Mouse (Mus musculus) left cerebral cortex, adult 18-20 months (tissue): ENCODE data around the gene Leprot. TPM values are rescaled to one million over a fixed set of nuclear protein-coding genes. Genes with fewer than 3 reads are reported as not detected.

Source experiments
- total RNA-seq, 2 experiments: library from RNA; stranded (reverse); gene quantifications; 2 replicates each; pipeline ENCODE4 v1.2.3; 2021

Leprot gene
- total RNA-seq, 2 experiments from 2014 or later = 25.8 to 26.9 TPM

Other genes with a start within 250 kb of the Leprot start
- 10 to 100 TPM; 40.4 to 55.9 TPM for gene Ak4, start 228.4 kb upstream of the Leprot start, total RNA-seq
- gene Dnajc6, start 151.1 kb upstream of the Leprot start, total RNA-seq = 100 to 1,000 TPM; 306 to 307 TPM
- gene Lepr, start 69.7 kb downstream of the Leprot start, total RNA-seq = 1 to 10 TPM; 4.4 to 7.0 TPM
- gene B020004J07Rik, start 196.3 kb downstream of the Leprot start, total RNA-seq = not detected
- gene C130073F10Rik, start 246.1 kb downstream of the Leprot start, total RNA-seq = not detected